Mouse (Mus musculus) hindbrain, postnatal 0 days (tissue): ENCODE measurements around the gene Doc2b. TPM values are rescaled to one million over a fixed set of nuclear protein-coding genes. Genes with fewer than 3 reads are reported as not detected.
A peak's percentile ranks its signal among the peaks of the same experiment; 100 is the strongest.

Experiments
- ATAC-seq: fragments of 200-750 bp; cut with Nextera tagmentation; 2 replicates; pipeline ENCODE4 v1.8.0; 2017; ENCODE audit warnings: mild to moderate bottlenecking, moderate TSS enrichment, moderate library complexity
- DNase-seq: peaks from one replicate; pipeline ENCODE4 v3.0.0-alpha.2; 2015; ENCODE audit warnings: low spot score
- H3K27ac ChIP-seq: fragments of 300-500 bp; sonication (generic); 2 replicates; pipeline ENCODE4 v1.5.1; 2014; ENCODE audit warnings: mild to moderate bottlenecking
- H3K27me3 ChIP-seq: fragments of 300-500 bp; sonication (generic); 2 replicates; pipeline ENCODE4 v1.6.1; 2014; ENCODE audit warnings: low read length, mixed read lengths; ENCODE audit not compliant: insufficient read depth
- H3K36me3 ChIP-seq: fragments of 300-500 bp; sonication (generic); 2 replicates; pipeline ENCODE4 v1.6.1; 2014; ENCODE audit warnings: low read length, mixed read lengths; ENCODE audit not compliant: insufficient read depth
- H3K4me1 ChIP-seq: fragments of 300-500 bp; sonication (generic); 2 replicates; pipeline ENCODE4 v1.6.1; 2014; ENCODE audit warnings: antibody characterized with exemption, low read length, mixed read lengths; ENCODE audit not compliant: insufficient read depth
- H3K4me2 ChIP-seq: fragments of 300-500 bp; sonication (generic); 2 replicates; pipeline ENCODE4 v1.6.1; 2014; ENCODE audit warnings: low read depth, mild to moderate bottlenecking, low read length, moderate library complexity, mixed read lengths
- H3K4me3 ChIP-seq: fragments of 300-500 bp; sonication (generic); 2 replicates; pipeline ENCODE4 v1.5.1; 2014; ENCODE audit warnings: low read length
- H3K9ac ChIP-seq: fragments of 300-500 bp; sonication (generic); replicated peaks from 2 replicates; pipeline ENCODE4 v1.6.1; 2014; ENCODE audit warnings: mild to moderate bottlenecking, low read length, moderate library complexity, mixed read lengths
- H3K9me3 ChIP-seq: fragments of 300-500 bp; sonication (generic); 2 replicates; pipeline ENCODE4 v1.6.1; 2016; ENCODE audit warnings: low read length, mixed read lengths
- CTCF ChIP-seq: IDR thresholded peaks from 2 replicates; pipeline ENCODE4 v1.5.1; 2016; ENCODE audit warnings: antibody characterized with exemption, control low read depth, low read depth
- WGBS: fragments of 180-500 bp; shearing (Covaris S2); extraction: QIAGEN DNeasy Blood & Tissue Kit; methylation state at CpG from one replicate; pipeline ENCODE4 v1.1.7; 2014; 5-methylcytosine and 5-hydroxymethylcytosine counted together
- polyA plus RNA-seq: library from polyadenylated mRNA; unstranded; fragments of >200 nt; fragmentation: Nextera tagmentation; extraction: Ambion mirVana; gene quantifications from 2 replicates; pipeline ENCODE4 v1.2.1, GENCODE M21; 2015
- total RNA-seq: library from RNA; depleted of rRNA; stranded (reverse); fragments of >200 nt; gene quantifications from 2 replicates; pipeline ENCODE4 v1.2.3, GENCODE M21; 2014

The Doc2b gene
- total and polyA plus RNA-seq, 2 experiments from 2014 or later: 4.0 to 12.7 TPM

- H3K27ac ChIP-seq: no peak overlapping the region
- no peaks in the 10 kb centered on the region for H3K9me3 ChIP-seq
- no peak for DNase-seq
- peak overlapping the region; percentile 56 for H3K9ac ChIP-seq
- 12% methylated on average over 41 of the region's 45 CpGs for WGBS
- H3K4me2 ChIP-seq: peak overlapping the region; percentile 61
- no peak for ATAC-seq
- no peak for TF ChIP-seq CTCF
- no peaks in the 10 kb centered on the region for H3K36me3 ChIP-seq
- H3K4me1 ChIP-seq: no peaks in the 10 kb centered on the region
- H3K4me3 ChIP-seq: peak overlapping the region; percentile 48
- H3K27me3 ChIP-seq: peaks cover 6% of the 10 kb centered on the region
Measured at GRCm38 (mm10) chr11:75794602-75795320, 1.1 kb downstream of the Doc2b start.

GRCm38 (mm10) chr11:75793351-75793750, 2.5 kb downstream of the Doc2b start:
- Histone ChIP-seq H3K4me3 (no peak overlapping the region), H3K4me1 (no peaks in the 10 kb centered on the region), H3K27me3 (peaks cover 6% of the 10 kb centered on the region), H3K27ac (no peak overlapping the region), H3K4me2 (0 out of 2 replicates have a peak overlapping the region, but pooled peaks have one; percentile 5), H3K9me3 (no peaks in the 10 kb centered on the region), H3K9ac (no peak overlapping the region), H3K36me3 (no peaks in the 10 kb centered on the region)
- ATAC-seq (no peak), DNase-seq (no peak)
- TF ChIP-seq CTCF: no peak
- 68% methylated on average over 5 of the region's 5 CpGs for WGBS

- no peaks in the 10 kb centered on the region for H3K9me3 ChIP-seq
Measured at GRCm38 (mm10) chr11:75792535-75792934, 3.3 kb downstream of the Doc2b start.

GRCm38 (mm10) chr11:75785897-75786296, 10.0 kb downstream of the Doc2b start:
- no peak for TF ChIP-seq CTCF
- ATAC-seq (no peak), DNase-seq (no peak)
- Histone ChIP-seq H3K4me1 (no peaks in the 10 kb centered on the region), H3K9me3 (no peaks in the 10 kb centered on the region), H3K4me3 (no peak overlapping the region), H3K27ac (no peak overlapping the region), H3K9ac (no peak overlapping the region), H3K27me3 (no peaks in the 10 kb centered on the region), H3K36me3 (no peaks in the 10 kb centered on the region), H3K4me2 (no peak overlapping the region)
- 77% methylated on average over 8 of the region's 8 CpGs for WGBS

More at GRCm38 (mm10) chr11:75792535-75792934, 3.3 kb downstream of the Doc2b start:
- no peak overlapping the region for H3K4me3 ChIP-seq
- DNase-seq: no peak
- 77% methylated on average over 5 of the region's 5 CpGs for WGBS
- no peak overlapping the region for H3K27ac ChIP-seq
- TF ChIP-seq CTCF: no peak
- H3K4me2 ChIP-seq: no peak overlapping the region
- H3K27me3 ChIP-seq: peaks cover 6% of the 10 kb centered on the region
- no peaks in the 10 kb centered on the region for H3K36me3 ChIP-seq
- no peak for ATAC-seq
- H3K4me1 ChIP-seq: no peaks in the 10 kb centered on the region
- no peak overlapping the region for H3K9ac ChIP-seq

GRCm38 (mm10) chr11:75783799-75784198, 12.1 kb downstream of the Doc2b start:
- H3K4me3 ChIP-seq: no peak overlapping the region
- H3K36me3 ChIP-seq: 0 out of 2 replicates have a peak, but pooled peaks cover 4% of the 10 kb centered on the region
- TF ChIP-seq CTCF: no peak
- ATAC-seq: no peak
- no peak overlapping the region for H3K4me2 ChIP-seq
- H3K9ac ChIP-seq: no peak overlapping the region
- H3K9me3 ChIP-seq: no peaks in the 10 kb centered on the region
- WGBS: 75% methylated on average over 5 of the region's 5 CpGs
- H3K27ac ChIP-seq: no peak overlapping the region
- no peaks in the 10 kb centered on the region for H3K27me3 ChIP-seq
- no peak for DNase-seq
- no peaks in the 10 kb centered on the region for H3K4me1 ChIP-seq

- Histone ChIP-seq H3K4me2 (no peak overlapping the region), H3K4me3 (no peak overlapping the region), H3K27ac (no peak overlapping the region), H3K9me3 (no peaks in the 10 kb centered on the region), H3K9ac (no peak overlapping the region), H3K36me3 (0 out of 2 replicates have a peak, but pooled peaks cover 4% of the 10 kb centered on the region), H3K4me1 (no peaks in the 10 kb centered on the region), H3K27me3 (no peaks in the 10 kb centered on the region)
- WGBS: 18% methylated on average over 6 of the region's 6 CpGs
- TF ChIP-seq CTCF: peak; percentile 97
- peak; percentile 87 for DNase-seq
- peak; percentile 75 for ATAC-seq
Measured at GRCm38 (mm10) chr11:75781919-75782318, 13.9 kb downstream of the Doc2b start.

GRCm38 (mm10) chr11:75775919-75776318, 19.9 kb downstream of the Doc2b start:
- DNase-seq: no peak
- WGBS: 85% methylated on average over 1 of the region's 1 CpGs
- H3K4me3 ChIP-seq: no peak overlapping the region
- peak; percentile 42; the same call in 1 of the 2 replicates for TF ChIP-seq CTCF
- H3K4me1 ChIP-seq: no peaks in the 10 kb centered on the region
- 0 out of 2 replicates have a peak, but pooled peaks cover 4% of the 10 kb centered on the region for H3K36me3 ChIP-seq
- no peaks in the 10 kb centered on the region for H3K9me3 ChIP-seq
- H3K4me2 ChIP-seq: no peak overlapping the region
- no peak overlapping the region for H3K9ac ChIP-seq
- no peak for ATAC-seq
- no peak overlapping the region for H3K27ac ChIP-seq
- H3K27me3 ChIP-seq: no peaks in the 10 kb centered on the region
